8 mouse cellular contexts compared by ENCODE assay signal in genomic region chr9:15302006-15302405, GRCm38 (mm10). TPM values are rescaled to one million over a fixed set of nuclear protein-coding genes. Genes with fewer than 3 reads are reported as not detected.
DNase-seq lines count a peak whose midpoint lies in the region; ATAC-seq and TF ChIP-seq lines count a peak whose summit lies in the region.
"Not testable (repeated sequence)": the region's sequence is repeated elsewhere in the genome, so short reads cannot be mapped to it uniquely, and the experiment has no call there.

No protein-coding gene starts in this region.

- DNase-seq in 416B (ENCODE audit: low read depth): peak; percentile 39
- DNase-seq in MEL (ENCODE audit: low read depth, low spot score): peak; percentile 60
- not testable (repeated sequence) for DNase-seq in gastrocnemius, adult 2 months; left cerebral cortex, adult 2 months (ENCODE audit: extremely low spot score in 1 of 2, low spot score in 2 of 2); liver, postnatal 0 days; midbrain, postnatal 0 days (ENCODE audit: low spot score)

- peaks cover 22% of the 10 kb centered on the region for H3K79me2 ChIP-seq in MEL (ENCODE audit: control insufficient read depth, insufficient read depth, low read length, poor library complexity)

- not testable (repeated sequence) for TF ChIP-seq RAD21 in MEL (IDR thresholded peaks at IDR 0.05; ENCODE audit: low read depth, low read length)

- TF ChIP-seq EP300 in MEL (IDR thresholded peaks at IDR 0.05; ENCODE audit: low read depth in 1 of 2, low read length in 2 of 2); liver, postnatal 0 days (IDR thresholded peaks at IDR 0.05; ENCODE audit: low read depth): not testable (repeated sequence)

- H3K4me1 ChIP-seq in MEL (ENCODE audit: control insufficient read depth in 1 of 2, insufficient read depth in 2 of 2, low read length in 2 of 2): peaks cover 15 to 19% of the 10 kb centered on the region in 2 experiments
- peaks cover 12% of the 10 kb centered on the region for H3K4me1 ChIP-seq in heart, embryonic 13.5 days
- H3K4me1 ChIP-seq in kidney, embryonic 15.5 days: peaks cover 17% of the 10 kb centered on the region
- H3K4me1 ChIP-seq in liver, postnatal 0 days (ENCODE audit: insufficient read depth); midbrain, postnatal 0 days (ENCODE audit: insufficient read depth, low read length): not testable (repeated sequence)

- intact Hi-C loops in gastrocnemius, adult 2 months (cut with DNase I); left cerebral cortex, adult 2 months (cut with DNase I): not testable (repeated sequence)

- not testable (repeated sequence) for ATAC-seq in heart, embryonic 13.5 days (ENCODE audit: extremely low read depth, insufficient number of reproducible peaks, low FRiP score, low TSS enrichment); kidney, embryonic 15.5 days (replicated peaks; ENCODE audit: low FRiP score); liver, postnatal 0 days; midbrain, postnatal 0 days (ENCODE audit: low FRiP score)

- H3K4me2 ChIP-seq in heart, embryonic 13.5 days; kidney, embryonic 15.5 days; liver, postnatal 0 days (ENCODE audit: low read depth, low read length); midbrain, postnatal 0 days (ENCODE audit: low read depth, low read length, poor library complexity, severe bottlenecking): not testable (repeated sequence)

- TF ChIP-seq POLR2A in MEL (IDR thresholded peaks at IDR 0.05; ENCODE audit: control insufficient read depth in 1 of 2, insufficient read depth in 1 of 2, low read depth in 1 of 2, low read length in 2 of 2, poor library complexity in 1 of 2): not testable (repeated sequence)

- 83% methylated on average over 6 of the region's 6 CpGs for WGBS in heart, embryonic 13.5 days
- WGBS in kidney, embryonic 15.5 days: 78% methylated on average over 6 of the region's 6 CpGs
- 71% methylated on average over 6 of the region's 6 CpGs for WGBS in liver, postnatal 0 days (ENCODE audit: insufficient replicate concordance)
- 78% methylated on average over 6 of the region's 6 CpGs for WGBS in midbrain, postnatal 0 days

- TF ChIP-seq CTCF in MEL (IDR thresholded peaks at IDR 0.05 in 2 of 3, conservative IDR thresholded peaks at IDR 0.05 in 1 of 3; ENCODE audit: control insufficient read depth in 1 of 3, insufficient read depth in 1 of 3, low read depth in 2 of 3, low read length in 3 of 3, poor library complexity in 1 of 3, severe bottlenecking in 1 of 3): peak in 2 of 3 experiments; percentile 39 to 45; a peak in 4 of 6 replicates
- peak; percentile 42 for TF ChIP-seq CTCF in gastrocnemius, adult 2 months (IDR thresholded peaks at IDR 0.05)
- peak; percentile 31 for TF ChIP-seq CTCF in left cerebral cortex, adult 2 months (IDR thresholded peaks at IDR 0.05)
- TF ChIP-seq CTCF in liver, postnatal 0 days (IDR thresholded peaks at IDR 0.05; ENCODE audit: low read depth): peak; percentile 32
- TF ChIP-seq CTCF in midbrain, postnatal 0 days (IDR thresholded peaks at IDR 0.05): peak; percentile 35

- not testable (repeated sequence) for H3K9ac ChIP-seq in MEL (ENCODE audit: control insufficient read depth, low read depth, low read length, poor library complexity, severe bottlenecking); heart, embryonic 13.5 days; kidney, embryonic 15.5 days; liver, postnatal 0 days (replicated peaks); midbrain, postnatal 0 days (replicated peaks; ENCODE audit: low read length, poor library complexity, severe bottlenecking)

- not testable (repeated sequence) for H3K9me3 ChIP-seq in MEL (replicated peaks; ENCODE audit: insufficient read depth, low read length); heart, embryonic 13.5 days; kidney, embryonic 15.5 days (replicated peaks); liver, postnatal 0 days (ENCODE audit: low read length); midbrain, postnatal 0 days (ENCODE audit: low read length)

- not testable (repeated sequence) for H3K27me3 ChIP-seq in MEL (ENCODE audit: control insufficient read depth in 1 of 2, insufficient read depth in 2 of 2, low read length in 2 of 2); heart, embryonic 13.5 days (replicated peaks); kidney, embryonic 15.5 days; liver, postnatal 0 days (ENCODE audit: insufficient read depth, low read length); midbrain, postnatal 0 days (ENCODE audit: insufficient read depth, low read length)

- not testable (repeated sequence) for H3K4me3 ChIP-seq in MEL (ENCODE audit: control insufficient read depth in 1 of 2, insufficient read depth in 1 of 2, low read depth in 2 of 2, low read length in 2 of 2); gastrocnemius, adult 2 months; heart, embryonic 13.5 days; kidney, embryonic 15.5 days (replicated peaks); left cerebral cortex, adult 2 months; liver, postnatal 0 days (ENCODE audit: low read depth, low read length); midbrain, postnatal 0 days (ENCODE audit: low read depth, low read length)

- H3K36me3 ChIP-seq in MEL (ENCODE audit: control insufficient read depth in 1 of 2, insufficient read depth in 2 of 2, low read length in 2 of 2): peaks cover 0 to 23% of the 10 kb centered on the region in 2 experiments; a peak in 3 of 4 replicates
- H3K36me3 ChIP-seq in heart, embryonic 13.5 days; kidney, embryonic 15.5 days; liver, postnatal 0 days (replicated peaks; ENCODE audit: insufficient read depth, low read length); midbrain, postnatal 0 days (ENCODE audit: insufficient read depth, low read length): not testable (repeated sequence)

- H3K27ac ChIP-seq in MEL (ENCODE audit: control insufficient read depth, low read depth, low read length); left cerebral cortex, adult 2 months; midbrain, postnatal 0 days (ENCODE audit: low read depth, low read length): not testable (repeated sequence)
- peak overlapping the region; percentile 78 for H3K27ac ChIP-seq in gastrocnemius, adult 2 months
- peak overlapping the region; percentile 70; the same call in 1 of the 2 replicates for H3K27ac ChIP-seq in heart, embryonic 13.5 days (replicated peaks)
- H3K27ac ChIP-seq in kidney, embryonic 15.5 days: peak overlapping the region; percentile 78; the same call in 1 of the 2 replicates
- H3K27ac ChIP-seq in liver, postnatal 0 days (ENCODE audit: low read depth): peak overlapping the region; percentile 82

RNA-seq across cellular contexts. Expression of gene Taf1d, which starts 4.0 kb away (rescaled TPM):
- 688 and 860 TPM in 2 replicates for total RNA-seq in MEL (2012; rRNA removed)
- 100 to 1,000 TPM; 298 to 548 TPM for polyA plus RNA-seq in MEL (2012; ENCODE audit: insufficient read depth in 1 of 2, insufficient read length in 2 of 2, low read depth in 1 of 2, low replicate concordance in 2 of 2, missing spikeins in 1 of 2)
- total RNA-seq in gastrocnemius, adult 2 months (2021): 100 to 1,000 TPM; 101 to 103 TPM
- polyA plus RNA-seq in heart, embryonic 13.5 days (2015; fragmentation: Nextera tagmentation; extraction: Ambion mirVana): 43.5 and 46.9 TPM in 2 replicates
- 94.4 and 94.9 TPM in 2 replicates for polyA plus RNA-seq in kidney, embryonic 15.5 days (2015; fragmentation: Nextera tagmentation; extraction: Ambion mirVana)
- total RNA-seq in left cerebral cortex, adult 2 months (2021): 10 to 100 TPM; 30.7 to 33.5 TPM
- polyA plus RNA-seq in liver, postnatal 0 days (2015; fragmentation: Nextera tagmentation; extraction: Ambion mirVana): 30.5 and 31.1 TPM in 2 replicates
- 46.0 and 50.1 TPM in 2 replicates for total RNA-seq in midbrain, postnatal 0 days (2014; rRNA removed)
- polyA plus RNA-seq in midbrain, postnatal 0 days (2015; fragmentation: Nextera tagmentation; extraction: Ambion mirVana): 45.5 and 49.1 TPM in 2 replicates

RNA-seq across cellular contexts. Expression of gene 4931406C07Rik, which starts 4.2 kb away (rescaled TPM):
- total RNA-seq in MEL (2012; rRNA removed): 10.4 and 12.8 TPM in 2 replicates
- polyA plus RNA-seq in MEL (2012; ENCODE audit: insufficient read depth in 1 of 2, insufficient read length in 2 of 2, low read depth in 1 of 2, low replicate concordance in 2 of 2, missing spikeins in 1 of 2): 10 to 100 TPM; 31.8 to 56.2 TPM
- 1 to 10 TPM; 3.4 to 3.6 TPM for total RNA-seq in gastrocnemius, adult 2 months (2021)
- 6.1 and 6.5 TPM in 2 replicates for polyA plus RNA-seq in heart, embryonic 13.5 days (2015; fragmentation: Nextera tagmentation; extraction: Ambion mirVana)
- polyA plus RNA-seq in kidney, embryonic 15.5 days (2015; fragmentation: Nextera tagmentation; extraction: Ambion mirVana): 18.2 and 20.7 TPM in 2 replicates
- total RNA-seq in left cerebral cortex, adult 2 months (2021): 10 to 100 TPM; 17.6 to 19.2 TPM
- polyA plus RNA-seq in liver, postnatal 0 days (2015; fragmentation: Nextera tagmentation; extraction: Ambion mirVana): 26.4 and 27.6 TPM in 2 replicates
- total RNA-seq in midbrain, postnatal 0 days (2014; rRNA removed): 16.4 and 16.7 TPM in 2 replicates
- 11.6 and 14.8 TPM in 2 replicates for polyA plus RNA-seq in midbrain, postnatal 0 days (2015; fragmentation: Nextera tagmentation; extraction: Ambion mirVana)

RNA-seq across cellular contexts. Expression of gene Med17, which starts 22.3 kb away (rescaled TPM):
- total RNA-seq in MEL (2012; rRNA removed): 167 and 175 TPM in 2 replicates
- polyA plus RNA-seq in MEL (2012; ENCODE audit: insufficient read depth in 1 of 2, insufficient read length in 2 of 2, low read depth in 1 of 2, low replicate concordance in 2 of 2, missing spikeins in 1 of 2): 100 to 1,000 TPM; 185 to 478 TPM
- 10 to 100 TPM in 1 of 2 experiments, 1 to 10 TPM in 1; 6.5 to 11.7 TPM for total RNA-seq in gastrocnemius, adult 2 months (2021)
- polyA plus RNA-seq in heart, embryonic 13.5 days (2015; fragmentation: Nextera tagmentation; extraction: Ambion mirVana): 20.6 and 21.1 TPM in 2 replicates
- 35.4 and 39.2 TPM in 2 replicates for polyA plus RNA-seq in kidney, embryonic 15.5 days (2015; fragmentation: Nextera tagmentation; extraction: Ambion mirVana)
- total RNA-seq in left cerebral cortex, adult 2 months (2021): 10 to 100 TPM; 35.7 to 35.8 TPM
- 12.3 and 13.6 TPM in 2 replicates for polyA plus RNA-seq in liver, postnatal 0 days (2015; fragmentation: Nextera tagmentation; extraction: Ambion mirVana)
- total RNA-seq in midbrain, postnatal 0 days (2014; rRNA removed): 28.6 and 28.8 TPM in 2 replicates
- 19.4 and 24.6 TPM in 2 replicates for polyA plus RNA-seq in midbrain, postnatal 0 days (2015; fragmentation: Nextera tagmentation; extraction: Ambion mirVana)

RNA-seq across cellular contexts. Expression of gene Cep295, which starts 55.6 kb away (rescaled TPM):
- 53.7 and 57.0 TPM in 2 replicates for total RNA-seq in MEL (2012; rRNA removed)
- 1,000 to 10,000 TPM in 1 of 2 experiments, 10 to 100 TPM in 1; 73.3 to 1,483 TPM for polyA plus RNA-seq in MEL (2012; ENCODE audit: insufficient read depth in 1 of 2, insufficient read length in 2 of 2, low read depth in 1 of 2, low replicate concordance in 2 of 2, missing spikeins in 1 of 2)
- 1 to 10 TPM; 5.1 to 5.9 TPM for total RNA-seq in gastrocnemius, adult 2 months (2021)
- 7.9 and 9.2 TPM in 2 replicates for polyA plus RNA-seq in heart, embryonic 13.5 days (2015; fragmentation: Nextera tagmentation; extraction: Ambion mirVana)
- polyA plus RNA-seq in kidney, embryonic 15.5 days (2015; fragmentation: Nextera tagmentation; extraction: Ambion mirVana): 16.8 and 18.2 TPM in 2 replicates
- total RNA-seq in left cerebral cortex, adult 2 months (2021): 10 to 100 TPM; 22.2 to 23.2 TPM
- polyA plus RNA-seq in liver, postnatal 0 days (2015; fragmentation: Nextera tagmentation; extraction: Ambion mirVana): 4.5 and 4.8 TPM in 2 replicates
- 17.8 and 30.6 TPM in 2 replicates for total RNA-seq in midbrain, postnatal 0 days (2014; rRNA removed)
- 8.9 and 11.2 TPM in 2 replicates for polyA plus RNA-seq in midbrain, postnatal 0 days (2015; fragmentation: Nextera tagmentation; extraction: Ambion mirVana)
